Mouse (Mus musculus): ENCODE measurements around the gene Anapc7. TPM values are rescaled to one million over a fixed set of nuclear protein-coding genes. Genes with fewer than 3 reads are reported as not detected.
"Not testable (repeated sequence)": the region's sequence is repeated elsewhere in the genome, so short reads cannot be mapped to it uniquely, and the experiment has no call there.

Gene Anapc7
- polyA plus RNA-seq, 3 experiments from 2014 or later: 12.5 to 18.2 (median 16.3) TPM

- no peak for ATAC-seq
Measured at GRCm38 (mm10) chr5:122452194-122452593, 30.7 kb downstream of the Anapc7 start.

GRCm38 (mm10) chr5:122453188-122453587 lies 31.7 kb downstream of the Anapc7 start:
- ATAC-seq: no peak

GRCm38 (mm10) chr5:122454442-122454841 lies 32.9 kb downstream of the Anapc7 start:
- ATAC-seq: no peak

GRCm38 (mm10) chr5:122454883-122455282 lies 33.4 kb downstream of the Anapc7 start:
- no peak for ATAC-seq

GRCm38 (mm10) chr5:122455584-122455983 lies 34.1 kb downstream of the Anapc7 start:
- ATAC-seq: no peak

- not testable (repeated sequence) for ATAC-seq
Measured at GRCm38 (mm10) chr5:122457054-122457453, 35.6 kb downstream of the Anapc7 start.

- ATAC-seq: no peak
Measured at GRCm38 (mm10) chr5:122458066-122458465, 36.6 kb downstream of the Anapc7 start.

- ATAC-seq: no peak
Measured at GRCm38 (mm10) chr5:122459335-122459734, 37.8 kb downstream of the Anapc7 start.

- no peak for ATAC-seq
Measured at GRCm38 (mm10) chr5:122460656-122461055, 39.2 kb downstream of the Anapc7 start.

GRCm38 (mm10) chr5:122461431-122461830 lies 39.9 kb downstream of the Anapc7 start:
- ATAC-seq: no peak

- no peak for ATAC-seq
Measured at GRCm38 (mm10) chr5:122471658-122472057, 50.2 kb downstream of the Anapc7 start.

- ATAC-seq: no peak
Measured at GRCm38 (mm10) chr5:122474643-122475363, 53.3 kb downstream of the Anapc7 start.

GRCm38 (mm10) chr5:122476078-122476477 lies 54.6 kb downstream of the Anapc7 start:
- ATAC-seq: no peak

- no peak for ATAC-seq
Measured at GRCm38 (mm10) chr5:122477492-122477891, 56.0 kb downstream of the Anapc7 start.

GRCm38 (mm10) chr5:122479131-122479530 lies 57.6 kb downstream of the Anapc7 start:
- no peak for ATAC-seq

GRCm38 (mm10) chr5:122481844-122482243 lies 60.4 kb downstream of the Anapc7 start:
- no peak for ATAC-seq

GRCm38 (mm10) chr5:122482733-122483391 lies 61.4 kb downstream of the Anapc7 start:
- ATAC-seq: no peak

GRCm38 (mm10) chr5:122486243-122486642 lies 64.8 kb downstream of the Anapc7 start:
- not testable (repeated sequence) for ATAC-seq

- ATAC-seq: no peak
Measured at GRCm38 (mm10) chr5:122487825-122488224, 66.3 kb downstream of the Anapc7 start.

- ATAC-seq: no peak
Measured at GRCm38 (mm10) chr5:122490148-122490547, 68.7 kb downstream of the Anapc7 start.

GRCm38 (mm10) chr5:122491385-122491784 lies 69.9 kb downstream of the Anapc7 start:
- ATAC-seq: no peak

- no peak for ATAC-seq
Measured at GRCm38 (mm10) chr5:122493035-122493434, 71.5 kb downstream of the Anapc7 start.

GRCm38 (mm10) chr5:122494449-122494848 lies 73.0 kb downstream of the Anapc7 start:
- no peak for ATAC-seq
